Mouse (Mus musculus) cerebral cortex, adult 2 months (tissue): ENCODE measurements around the gene Utrn.

ENCODE experiments used
- WGBS: fragments of 180-500 bp; shearing (Covaris S2); methylation state at CpG from one replicate; pipeline ENCODE4 v1.1.7; 2018; 5-methylcytosine and 5-hydroxymethylcytosine counted together

Utrn gene

GRCm38 (mm10) chr10:12869846-12870245, 681 bp upstream of the Utrn start:
- WGBS: 70% methylated on average over 1 of the region's 1 CpGs

- WGBS: under 1% methylated on average over 41 of the region's 41 CpGs
Observed at GRCm38 (mm10) chr10:12868189-12869028, 756 bp downstream of the Utrn start.

GRCm38 (mm10) chr10:12867733-12868188, 1.4 kb downstream of the Utrn start:
- under 1% methylated on average over 12 of the region's 12 CpGs for WGBS

- WGBS: 15% methylated on average over 28 of the region's 28 CpGs
Observed at GRCm38 (mm10) chr10:12866971-12867732, 2.0 kb downstream of the Utrn start.

GRCm38 (mm10) chr10:12865201-12865600, 4.0 kb downstream of the Utrn start:
- WGBS: 81% methylated on average over 6 of the region's 6 CpGs

GRCm38 (mm10) chr10:12863581-12863980, 5.6 kb downstream of the Utrn start:
- WGBS: 91% methylated on average over 9 of the region's 9 CpGs

GRCm38 (mm10) chr10:12862047-12862446, 7.1 kb downstream of the Utrn start:
- 88% methylated on average over 8 of the region's 8 CpGs for WGBS

GRCm38 (mm10) chr10:12861381-12861780, 7.8 kb downstream of the Utrn start:
- WGBS: 70% methylated on average over 2 of the region's 2 CpGs

- WGBS: 57% methylated on average over 4 of the region's 4 CpGs
Observed at GRCm38 (mm10) chr10:12860765-12861164, 8.4 kb downstream of the Utrn start.

- 70% methylated on average over 7 of the region's 7 CpGs for WGBS
Observed at GRCm38 (mm10) chr10:12860331-12860730, 8.8 kb downstream of the Utrn start.

- WGBS: 43% methylated on average over 5 of the region's 5 CpGs
Observed at GRCm38 (mm10) chr10:12858017-12858416, 11.1 kb downstream of the Utrn start.

- WGBS: 83% methylated on average over 6 of the region's 6 CpGs
Observed at GRCm38 (mm10) chr10:12854298-12854697, 14.9 kb downstream of the Utrn start.

GRCm38 (mm10) chr10:12853776-12854175, 15.4 kb downstream of the Utrn start:
- WGBS: 90% methylated on average over 6 of the region's 6 CpGs

- WGBS: 85% methylated on average over 7 of the region's 7 CpGs
Observed at GRCm38 (mm10) chr10:12853196-12853620, 16.0 kb downstream of the Utrn start.

- 86% methylated on average over 15 of the region's 15 CpGs for WGBS
Observed at GRCm38 (mm10) chr10:12852416-12853195, 16.6 kb downstream of the Utrn start.

- 76% methylated on average over 7 of the region's 7 CpGs for WGBS
Observed at GRCm38 (mm10) chr10:12850781-12851471, 18.2 kb downstream of the Utrn start.

GRCm38 (mm10) chr10:12848322-12849108, 20.6 kb downstream of the Utrn start:
- 42% methylated on average over 10 of the region's 10 CpGs for WGBS

- 85% methylated on average over 4 of the region's 4 CpGs for WGBS
Observed at GRCm38 (mm10) chr10:12842543-12842942, 26.6 kb downstream of the Utrn start.

- 70% methylated on average over 5 of the region's 5 CpGs for WGBS
Observed at GRCm38 (mm10) chr10:12841497-12841896, 27.7 kb downstream of the Utrn start.

GRCm38 (mm10) chr10:12837636-12838035, 31.5 kb downstream of the Utrn start:
- WGBS: 72% methylated on average over 1 of the region's 1 CpGs
